Mouse (Mus musculus) hindbrain, embryonic 11.5 days (tissue): Measurements from ENCODE around the gene Tnfrsf18. TPM values are rescaled to one million over a fixed set of nuclear protein-coding genes. Genes with fewer than 3 reads are reported as not detected.

ENCODE experiments used
- ATAC-seq: fragments of 200-750 bp; cut with Nextera tagmentation; 2 replicates; pipeline ENCODE4 v1.8.0; 2017; ENCODE audit warnings: mild to moderate bottlenecking, moderate TSS enrichment, moderate library complexity; ENCODE audit not compliant: low FRiP score
- DNase-seq: peaks from one replicate; pipeline ENCODE4 v3.0.0-alpha.2; 2015; ENCODE audit warnings: low spot score
- H3K27ac ChIP-seq: fragments of 300-500 bp; sonication (generic); 2 replicates; pipeline ENCODE4 v1.5.1; 2014; ENCODE audit warnings: mild to moderate bottlenecking, low read depth, low read length
- H3K27me3 ChIP-seq: fragments of 300-500 bp; sonication (generic); 2 replicates; pipeline ENCODE4 v1.6.1; 2014; ENCODE audit warnings: mild to moderate bottlenecking, low read length, moderate library complexity, mixed read lengths; ENCODE audit not compliant: control insufficient read depth, insufficient read depth
- H3K36me3 ChIP-seq: fragments of 300-500 bp; sonication (generic); 2 replicates; pipeline ENCODE4 v1.6.1; 2014; ENCODE audit warnings: mild to moderate bottlenecking, low read length, moderate library complexity, mixed read lengths; ENCODE audit not compliant: control insufficient read depth, insufficient read depth
- H3K4me1 ChIP-seq: fragments of 300-500 bp; sonication (generic); replicated peaks from 2 replicates; pipeline ENCODE4 v1.6.1; 2014; ENCODE audit warnings: low read length, mixed read lengths; ENCODE audit not compliant: control insufficient read depth, insufficient read depth
- H3K4me2 ChIP-seq: fragments of 300-500 bp; sonication (generic); replicated peaks from 2 replicates; pipeline ENCODE4 v1.6.1; 2014; ENCODE audit warnings: mild to moderate bottlenecking, low read depth, low read length
- H3K4me3 ChIP-seq: fragments of 300-500 bp; sonication (generic); 2 replicates; pipeline ENCODE4 v1.5.1; 2014; ENCODE audit warnings: low read depth, low read length
- H3K9ac ChIP-seq: fragments of 300-500 bp; sonication (generic); 2 replicates; pipeline ENCODE4 v1.6.1; 2014; ENCODE audit warnings: low read depth, low read length
- H3K9me3 ChIP-seq: fragments of 300-500 bp; sonication (generic); 2 replicates; pipeline ENCODE4 v1.6.1; 2016; ENCODE audit warnings: low read length; ENCODE audit not compliant: control insufficient read depth
- WGBS: fragments of 180-500 bp; shearing (Covaris S2); extraction: QIAGEN DNeasy Blood & Tissue Kit; methylation state at CpG from one replicate; pipeline ENCODE4 v1.1.7; 2014; 5-methylcytosine and 5-hydroxymethylcytosine counted together
- polyA plus RNA-seq: library from polyadenylated mRNA; unstranded; fragments of >200 nt; fragmentation: Nextera tagmentation; extraction: Ambion mirVana; gene quantifications from 2 replicates; pipeline ENCODE4 v1.2.1, GENCODE M21; 2014

Tnfrsf18 gene
- polyA plus RNA-seq, 1 experiment from 2014 or later: 2.4 TPM

DNA sequence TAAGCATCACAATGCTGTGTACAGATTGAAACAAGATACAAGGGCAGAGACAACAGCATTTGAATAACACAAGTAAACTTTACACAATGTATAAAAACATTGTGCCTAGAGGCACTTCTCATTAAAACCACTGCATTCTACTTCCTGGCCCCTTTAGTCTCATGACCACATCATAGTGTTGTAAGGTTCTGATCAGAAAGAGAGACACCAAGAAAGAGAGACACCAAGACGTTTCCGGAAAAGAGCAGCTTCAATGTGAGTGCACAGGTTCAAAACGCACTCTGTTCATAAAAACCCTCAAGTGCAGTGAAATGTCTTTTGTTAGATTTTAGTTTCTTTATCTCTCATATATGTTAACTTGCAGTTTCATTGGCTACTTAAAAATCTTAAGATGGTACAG is 21.9 kb upstream of the Tnfrsf18 start:
- H3K4me3 ChIP-seq: no peak overlapping the region
- no peaks in the 10 kb centered on the region for H3K27me3 ChIP-seq
- no peak for ATAC-seq
- no peak for DNase-seq
- no peak overlapping the region for H3K9ac ChIP-seq
- H3K36me3 ChIP-seq: peaks cover 29% of the 10 kb centered on the region
- WGBS: 95% methylated on average over 3 of the region's 3 CpGs
- H3K27ac ChIP-seq: no peak overlapping the region
- no peaks in the 10 kb centered on the region for H3K4me1 ChIP-seq
- no peak overlapping the region for H3K4me2 ChIP-seq
- no peaks in the 10 kb centered on the region for H3K9me3 ChIP-seq

DNA sequence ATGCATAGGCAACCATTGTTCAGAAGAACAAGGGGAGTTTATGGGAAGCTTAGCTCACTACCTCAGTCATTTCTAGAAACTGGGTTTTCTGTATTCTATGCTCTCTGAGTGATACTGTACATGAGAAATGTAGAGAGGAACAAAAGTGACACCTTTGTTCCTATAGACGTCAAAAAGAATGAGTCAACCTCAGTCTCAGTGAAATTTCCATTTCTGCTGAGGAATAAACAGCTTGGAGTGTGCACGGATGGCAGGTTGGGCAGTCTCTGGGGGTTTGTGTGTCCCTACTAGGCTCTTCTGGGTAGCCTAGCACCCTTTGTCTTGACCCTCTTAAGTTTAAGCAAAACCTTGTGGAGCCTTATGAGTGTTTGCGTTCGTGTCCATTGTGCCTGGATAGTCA is 17.6 kb upstream of the Tnfrsf18 start:
- DNase-seq (no peak), ATAC-seq (no peak)
- Histone ChIP-seq H3K4me3 (no peak overlapping the region), H3K27me3 (no peaks in the 10 kb centered on the region), H3K27ac (no peak overlapping the region), H3K4me1 (no peaks in the 10 kb centered on the region), H3K9ac (no peak overlapping the region), H3K36me3 (peaks cover 22% of the 10 kb centered on the region; the same call in 1 of the 2 replicates), H3K4me2 (no peak overlapping the region), H3K9me3 (no peaks in the 10 kb centered on the region)
- WGBS: 97% methylated on average over 4 of the region's 4 CpGs

DNA sequence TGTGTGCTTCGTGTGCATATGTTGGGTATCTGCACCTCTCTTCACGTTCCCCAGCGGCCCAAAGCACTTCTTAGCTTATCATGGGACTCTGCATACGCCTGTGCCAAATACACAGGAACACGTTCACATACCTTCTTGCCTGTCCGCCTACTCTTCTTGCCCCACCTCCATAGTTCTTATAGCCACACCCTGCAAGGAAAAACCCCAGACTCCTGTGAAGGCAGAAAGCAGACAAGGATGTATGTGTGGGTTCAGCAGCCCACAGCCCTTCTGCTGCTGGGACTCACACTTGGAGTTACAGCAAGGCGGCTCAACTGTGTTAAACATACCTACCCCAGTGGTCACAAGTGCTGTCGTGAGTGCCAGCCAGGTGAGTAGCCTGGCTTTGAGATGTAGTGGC is 12.3 kb upstream of the Tnfrsf18 start, which contains the start of gene Tnfrsf4:
TSS of gene Tnfrsf4 (plus strand) at position 207 of the 400 bp plus-strand sequence.
- no peaks in the 10 kb centered on the region for H3K27me3 ChIP-seq
- no peak within 1 kb of the TSS for H3K4me2 ChIP-seq
- H3K9ac ChIP-seq: no peak within 1 kb of the TSS
- H3K27ac ChIP-seq: no peak within 1 kb of the TSS
- 86% methylated on average over 8 of the region's 8 CpGs for WGBS
- H3K9me3 ChIP-seq: no peaks in the 10 kb centered on the region
- H3K4me3 ChIP-seq: no peak within 1 kb of the TSS
- peaks cover 13% of the 10 kb centered on the region; the same call in 1 of the 2 replicates for H3K36me3 ChIP-seq
- no peak for ATAC-seq
- no peak for DNase-seq
- no peaks in the 10 kb centered on the region for H3K4me1 ChIP-seq

DNA sequence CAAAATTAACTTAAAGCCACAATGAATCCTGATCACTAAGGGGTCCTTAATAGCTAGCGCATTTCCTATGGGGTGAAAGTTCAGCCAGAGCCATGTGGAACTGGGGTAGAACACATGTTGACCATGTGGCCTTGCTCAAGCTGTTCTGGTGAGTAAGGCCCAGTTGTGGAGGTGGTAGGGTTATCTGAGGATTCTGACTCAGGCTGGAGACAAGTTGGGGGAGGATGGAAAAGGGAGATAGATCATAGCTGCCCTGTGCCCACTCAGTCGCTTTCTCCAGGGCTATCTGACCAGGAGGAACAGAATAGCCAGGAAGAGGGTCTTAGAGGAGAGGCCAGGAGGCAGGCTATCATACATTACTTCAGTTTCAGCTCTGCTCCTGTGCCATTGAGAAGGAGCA is 11.5 kb upstream of the Tnfrsf18 start:
- H3K4me3 ChIP-seq: no peak overlapping the region
- no peak overlapping the region for H3K4me2 ChIP-seq
- 91% methylated on average over 2 of the region's 2 CpGs for WGBS
- H3K36me3 ChIP-seq: peaks cover 5% of the 10 kb centered on the region; the same call in 1 of the 2 replicates
- H3K27ac ChIP-seq: no peak overlapping the region
- no peak for DNase-seq
- no peaks in the 10 kb centered on the region for H3K27me3 ChIP-seq
- no peaks in the 10 kb centered on the region for H3K9me3 ChIP-seq
- no peaks in the 10 kb centered on the region for H3K4me1 ChIP-seq
- ATAC-seq: no peak
- no peak overlapping the region for H3K9ac ChIP-seq

DNA sequence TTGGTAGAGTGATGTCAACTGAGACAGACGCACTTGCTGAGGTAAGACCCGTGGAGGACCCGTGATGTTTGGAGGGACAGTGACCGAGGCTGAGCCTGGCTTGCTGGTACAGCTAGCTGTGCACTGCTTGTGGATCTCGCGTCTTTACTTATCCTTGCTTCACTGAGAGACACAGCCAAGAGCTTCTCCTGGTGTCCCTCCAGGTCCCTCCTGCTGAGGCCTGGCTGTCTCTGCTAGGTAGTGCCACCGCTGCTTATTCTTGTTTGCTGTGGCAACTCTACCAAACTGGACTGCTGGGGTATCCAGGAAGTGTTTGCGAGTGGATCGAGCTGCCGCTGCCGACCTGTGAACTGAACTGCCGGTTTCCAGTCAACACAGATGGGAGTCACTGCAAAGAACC is 6.2 kb upstream of the Tnfrsf18 start:
- no peak overlapping the region for H3K9ac ChIP-seq
- no peaks in the 10 kb centered on the region for H3K36me3 ChIP-seq
- no peak overlapping the region for H3K27ac ChIP-seq
- no peak overlapping the region for H3K4me3 ChIP-seq
- WGBS: 90% methylated on average over 12 of the region's 12 CpGs
- no peak for ATAC-seq
- DNase-seq: no peak
- H3K4me2 ChIP-seq: no peak overlapping the region
- no peaks in the 10 kb centered on the region for H3K4me1 ChIP-seq
- H3K27me3 ChIP-seq: no peaks in the 10 kb centered on the region
- H3K9me3 ChIP-seq: no peaks in the 10 kb centered on the region

DNA sequence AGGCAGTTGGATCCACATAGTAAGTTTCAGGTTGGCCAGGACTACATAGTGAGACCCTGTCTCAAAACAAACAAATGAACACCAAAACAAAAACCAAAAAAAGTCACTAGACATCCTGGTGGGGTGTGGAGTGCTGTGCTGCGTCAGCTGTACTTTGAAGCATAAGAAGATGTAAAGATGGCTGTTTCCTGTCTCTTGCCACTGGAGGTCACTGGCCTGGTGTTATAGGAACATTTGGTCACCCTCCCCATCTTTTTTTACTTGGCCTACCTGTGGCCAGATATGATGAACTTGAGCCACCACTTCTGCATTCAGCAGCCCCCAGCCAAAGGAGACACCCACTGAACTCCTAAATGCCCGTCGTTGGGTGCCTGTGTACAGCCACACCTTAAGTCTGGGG is 4.6 kb upstream of the Tnfrsf18 start:
- no peaks in the 10 kb centered on the region for H3K36me3 ChIP-seq
- H3K27ac ChIP-seq: no peak overlapping the region
- DNase-seq: no peak
- no peaks in the 10 kb centered on the region for H3K9me3 ChIP-seq
- no peak for ATAC-seq
- no peak overlapping the region for H3K4me3 ChIP-seq
- H3K4me1 ChIP-seq: no peaks in the 10 kb centered on the region
- no peak overlapping the region for H3K4me2 ChIP-seq
- no peaks in the 10 kb centered on the region for H3K27me3 ChIP-seq
- H3K9ac ChIP-seq: no peak overlapping the region
- 72% methylated on average over 3 of the region's 3 CpGs for WGBS

DNA sequence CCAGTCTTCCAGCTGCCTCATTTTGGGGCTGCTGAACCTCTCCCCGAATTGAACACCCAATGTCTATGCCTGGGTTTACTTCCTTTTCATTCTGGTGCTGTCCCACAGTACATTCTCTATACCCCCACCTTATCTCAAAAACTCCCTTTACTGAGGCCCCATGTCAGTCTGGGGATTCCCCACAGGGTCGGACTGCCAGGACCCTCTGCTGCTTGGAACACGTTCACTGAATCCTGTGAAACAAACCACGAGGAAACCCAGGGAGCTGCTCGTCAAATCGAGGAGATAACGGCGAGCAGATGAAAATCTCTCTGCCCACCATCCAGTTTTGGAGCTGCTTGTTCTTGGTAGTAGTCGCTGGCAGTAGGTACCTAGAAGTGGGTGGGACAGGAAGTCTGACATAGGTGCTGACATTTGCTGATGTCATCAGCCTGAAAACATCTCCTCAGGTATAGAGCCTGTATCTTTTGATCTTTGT is 4.0 kb upstream of the Tnfrsf18 start:
- WGBS: 75% methylated on average over 9 of the region's 9 CpGs

DNA sequence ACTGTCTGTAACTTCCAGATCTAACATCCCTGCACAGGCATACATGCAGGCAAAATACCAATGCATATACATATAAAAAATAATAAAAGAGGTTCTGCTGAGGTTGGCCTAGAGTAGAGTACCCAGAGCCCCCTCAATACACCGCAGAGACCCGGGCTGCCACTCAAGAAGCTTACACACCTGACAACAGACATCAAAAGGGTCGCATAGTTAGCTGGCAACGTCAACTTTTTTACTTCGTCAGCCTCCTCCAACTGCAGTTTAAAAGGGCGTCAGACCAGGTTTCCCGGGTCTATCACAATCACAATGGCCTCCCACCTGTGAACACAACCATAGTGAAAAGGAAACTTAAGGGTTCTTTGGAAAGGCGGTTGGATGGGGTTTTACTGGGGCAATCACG is 2.4 kb upstream of the Tnfrsf18 start:
- no peak overlapping the region for H3K9ac ChIP-seq
- no peak overlapping the region for H3K27ac ChIP-seq
- 81% methylated on average over 9 of the region's 9 CpGs for WGBS
- DNase-seq (no peak), ATAC-seq (no peak)
- H3K27me3 ChIP-seq: no peaks in the 10 kb centered on the region
- no peaks in the 10 kb centered on the region for H3K36me3 ChIP-seq
- H3K9me3 ChIP-seq: no peaks in the 10 kb centered on the region
- H3K4me3 ChIP-seq: no peak overlapping the region
- H3K4me2 ChIP-seq: no peak overlapping the region
- no peaks in the 10 kb centered on the region for H3K4me1 ChIP-seq

More for the DNA sequence above, 4.0 kb upstream of the Tnfrsf18 start:
- no peak for ATAC-seq
- H3K9me3 ChIP-seq: no peaks in the 10 kb centered on the region
- no peaks in the 10 kb centered on the region for H3K36me3 ChIP-seq
- no peak overlapping the region for H3K4me3 ChIP-seq
- no peaks in the 10 kb centered on the region for H3K27me3 ChIP-seq
- no peak overlapping the region for H3K27ac ChIP-seq
- no peak overlapping the region for H3K4me2 ChIP-seq
- no peak for DNase-seq
- H3K4me1 ChIP-seq: no peaks in the 10 kb centered on the region
- H3K9ac ChIP-seq: no peak overlapping the region

DNA sequence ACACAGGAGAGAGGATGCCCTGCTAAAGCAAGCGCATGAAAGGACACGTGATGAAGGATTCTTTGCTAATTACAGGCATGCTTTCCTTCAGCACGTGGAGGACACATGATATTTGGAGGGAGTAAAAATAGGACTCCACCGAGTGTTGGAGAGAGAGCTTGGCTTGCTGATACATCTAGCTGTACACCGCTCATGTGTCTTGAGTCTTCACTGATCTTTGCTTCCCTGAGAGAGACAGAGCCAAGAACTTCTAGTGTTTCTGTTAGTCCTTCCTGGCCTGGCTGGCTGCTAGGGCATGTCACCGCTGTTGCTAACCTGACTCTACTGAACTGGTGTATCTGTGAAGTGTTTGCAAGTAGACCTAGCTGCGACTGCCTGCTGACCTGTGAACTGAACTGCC is 1.8 kb upstream of the Tnfrsf18 start:
- Histone ChIP-seq H3K4me2 (no peak overlapping the region), H3K9me3 (no peaks in the 10 kb centered on the region), H3K4me3 (no peak overlapping the region), H3K27me3 (no peaks in the 10 kb centered on the region), H3K36me3 (no peaks in the 10 kb centered on the region), H3K4me1 (no peaks in the 10 kb centered on the region), H3K27ac (no peak overlapping the region), H3K9ac (no peak overlapping the region)
- DNase-seq: no peak
- 93% methylated on average over 7 of the region's 7 CpGs for WGBS
- no peak for ATAC-seq
